ENCODE assay signal across 8 mouse cellular contexts in genomic region chr10:12964151-12965075, GRCm38 (mm10). TPM values are rescaled to one million over a fixed set of nuclear protein-coding genes. Genes with fewer than 3 reads are reported as not detected.
DNase-seq lines count a peak whose midpoint lies in the region; ATAC-seq and TF ChIP-seq lines count a peak whose summit lies in the region.

Stx11 (minus strand) TSS chr10:12964298.

- TF ChIP-seq EP300 in ES-Bruce4 (IDR thresholded peaks at IDR 0.05; ENCODE audit: insufficient read depth, low read depth, low read length), result 0 out of 2 replicates have a peak, but pooled peaks have one; percentile 13

- peak; percentile 95 for ATAC-seq in embryonic facial prominence, embryonic 14.5 days (ENCODE audit: low read depth)
- peak; percentile 83 for ATAC-seq in heart, embryonic 14.5 days (ENCODE audit: insufficient number of reproducible peaks, insufficient read depth, low FRiP score, low read depth)

- no peak for TF ChIP-seq CTCF in ES-Bruce4 (IDR thresholded peaks at IDR 0.05; ENCODE audit: low read depth, low read length)
- no peak for TF ChIP-seq CTCF in small intestine, adult 2 months (IDR thresholded peaks at IDR 0.05; ENCODE audit: extremely low read depth, insufficient read length, insufficient replicate concordance, low read depth, low read length)

- no peaks in the 10 kb centered on the region for H3K36me3 ChIP-seq in ES-Bruce4 (ENCODE audit: control insufficient read depth, insufficient read depth, low read length, poor library complexity, severe bottlenecking)
- no peaks in the 10 kb centered on the region for H3K36me3 ChIP-seq in embryonic facial prominence, embryonic 14.5 days (ENCODE audit: control insufficient read depth, insufficient read depth, low read length)
- H3K36me3 ChIP-seq in heart, embryonic 14.5 days (ENCODE audit: control insufficient read depth, insufficient read depth, low read length), result no peaks in the 10 kb centered on the region
- peaks cover 32% of the 10 kb centered on the region for H3K36me3 ChIP-seq in megakaryocyte, embryonic 14.5 days (replicated peaks; ENCODE audit: low read length)
- no peaks in the 10 kb centered on the region for H3K36me3 ChIP-seq in small intestine, adult 2 months (ENCODE audit: control insufficient read depth, insufficient read depth, low read length)

- DNase-seq in adrenal gland, postnatal 4 days (ENCODE audit: low spot score in 2 of 2), result peak; percentile 29 to 32
- peak; percentile 77 for DNase-seq in embryonic facial prominence, embryonic 14.5 days (ENCODE audit: low spot score)
- DNase-seq in kidney, postnatal 10 days, result peak; percentile 83
- no peak for DNase-seq in layer of hippocampus, adult 8-10 months (ENCODE audit: low spot score in 2 of 2)

- no peak within 1 kb of the TSS for H3K27ac ChIP-seq in ES-Bruce4 (ENCODE audit: insufficient read depth, low read length)
- H3K27ac ChIP-seq in embryonic facial prominence, embryonic 14.5 days (replicated peaks; ENCODE audit: low read depth, low read length), result no peak within 1 kb of the TSS
- no peak within 1 kb of the TSS for H3K27ac ChIP-seq in heart, embryonic 14.5 days (replicated peaks in 1 of 2; ENCODE audit: control insufficient read depth in 1 of 2, insufficient read depth in 1 of 2, low read depth in 2 of 2, low read length in 2 of 2)
- H3K27ac ChIP-seq in small intestine, adult 2 months (ENCODE audit: insufficient read depth, low read depth, low read length), result peak within 1 kb of the TSS; percentile 29; the same call in 1 of the 2 replicates

- WGBS in embryonic facial prominence, embryonic 14.5 days, result 7% methylated on average over 23 of the region's 56 CpGs
- WGBS in heart, embryonic 14.5 days, result 4% methylated on average over 52 of the region's 56 CpGs
- 5% methylated on average over 56 of the region's 56 CpGs for WGBS in small intestine, adult 2 months

- peak within 1 kb of the TSS; percentile 83 for H3K4me2 ChIP-seq in embryonic facial prominence, embryonic 14.5 days (ENCODE audit: low read depth, low read length)
- H3K4me2 ChIP-seq in heart, embryonic 14.5 days (ENCODE audit: low read length), result peak within 1 kb of the TSS; percentile 67

- H3K9me3 ChIP-seq in ES-Bruce4 (replicated peaks; ENCODE audit: control insufficient read depth, insufficient read depth, low read length, poor library complexity, severe bottlenecking), result no peaks in the 10 kb centered on the region
- no peaks in the 10 kb centered on the region for H3K9me3 ChIP-seq in embryonic facial prominence, embryonic 14.5 days (ENCODE audit: control insufficient read depth, low read length)
- H3K9me3 ChIP-seq in heart, embryonic 14.5 days (ENCODE audit: control insufficient read depth, low read length), result no peaks in the 10 kb centered on the region
- peaks cover 3% of the 10 kb centered on the region; the same call in 1 of the 2 replicates for H3K9me3 ChIP-seq in megakaryocyte, embryonic 14.5 days

- H3K4me3 ChIP-seq in ES-Bruce4 (ENCODE audit: low read depth, low read length), result peak within 1 kb of the TSS; percentile 72
- H3K4me3 ChIP-seq in embryonic facial prominence, embryonic 14.5 days (ENCODE audit: low read depth, low read length), result peak within 1 kb of the TSS; percentile 72
- H3K4me3 ChIP-seq in heart, embryonic 14.5 days (ENCODE audit: control insufficient read depth in 1 of 2, insufficient read depth in 1 of 2, low read depth in 1 of 2, low read length in 2 of 2), result peak within 1 kb of the TSS; percentile 56 to 84
- H3K4me3 ChIP-seq in megakaryocyte, embryonic 14.5 days (replicated peaks), result peak within 1 kb of the TSS; percentile 96
- H3K4me3 ChIP-seq in small intestine, adult 2 months (ENCODE audit: low read depth, low read length), result peak within 1 kb of the TSS; percentile 97

- no peak for TF ChIP-seq POLR2A in ES-Bruce4 (IDR thresholded peaks at IDR 0.05; ENCODE audit: insufficient read depth, low read length)
- TF ChIP-seq POLR2A in small intestine, adult 2 months (IDR thresholded peaks at IDR 0.05; ENCODE audit: low read depth, low read length), result no peak

- H3K9ac ChIP-seq in ES-Bruce4 (ENCODE audit: low read depth, poor library complexity, severe bottlenecking), result 0 out of 2 replicates have a peak within 1 kb of the TSS, but pooled peaks have one; percentile 12
- peak within 1 kb of the TSS; percentile 64 for H3K9ac ChIP-seq in embryonic facial prominence, embryonic 14.5 days (ENCODE audit: low read depth, low read length)
- H3K9ac ChIP-seq in heart, embryonic 14.5 days (ENCODE audit: low read length), result peak within 1 kb of the TSS; percentile 61

- H3K4me1 ChIP-seq in ES-Bruce4 (ENCODE audit: control insufficient read depth, insufficient read depth, low read length), result no peaks in the 10 kb centered on the region
- 0 out of 2 replicates have a peak, but pooled peaks cover 4% of the 10 kb centered on the region for H3K4me1 ChIP-seq in embryonic facial prominence, embryonic 14.5 days (ENCODE audit: control insufficient read depth, insufficient read depth, low read length)
- no peaks in the 10 kb centered on the region for H3K4me1 ChIP-seq in heart, embryonic 14.5 days (ENCODE audit: control insufficient read depth in 2 of 2, insufficient read depth in 2 of 2, low read length in 2 of 2)
- peaks cover 63% of the 10 kb centered on the region for H3K4me1 ChIP-seq in megakaryocyte, embryonic 14.5 days
- H3K4me1 ChIP-seq in small intestine, adult 2 months (ENCODE audit: control insufficient read depth, insufficient read depth, insufficient read length, low read length), result no peaks in the 10 kb centered on the region; the same call in 1 of the 2 replicates

- no peaks in the 10 kb centered on the region for H3K27me3 ChIP-seq in ES-Bruce4 (ENCODE audit: control insufficient read depth, insufficient read depth, low read length, poor library complexity, severe bottlenecking)
- H3K27me3 ChIP-seq in embryonic facial prominence, embryonic 14.5 days (replicated peaks; ENCODE audit: control insufficient read depth, insufficient read depth, low read length), result no peaks in the 10 kb centered on the region
- no peaks in the 10 kb centered on the region for H3K27me3 ChIP-seq in heart, embryonic 14.5 days (ENCODE audit: control insufficient read depth, insufficient read depth, low read length)
- H3K27me3 ChIP-seq in megakaryocyte, embryonic 14.5 days (replicated peaks), result no peaks in the 10 kb centered on the region
- H3K27me3 ChIP-seq in small intestine, adult 2 months (ENCODE audit: control insufficient read depth, insufficient read depth, low read length), result no peaks in the 10 kb centered on the region

RNA-seq across cellular contexts. Expression of gene Stx11, which starts in this region (rescaled TPM):
- 2.1 and 5.0 TPM in 2 replicates for polyA plus RNA-seq in ES-Bruce4 (2011; ENCODE audit: insufficient read depth, insufficient read length, low read depth, missing spikeins)
- total RNA-seq in adrenal gland, postnatal 4 days (2021), result 1 to 10 TPM; 8.4 to 9.7 TPM
- 3.8 and 5.4 TPM in 2 replicates for polyA plus RNA-seq in embryonic facial prominence, embryonic 14.5 days (2014; fragmentation: Nextera tagmentation; extraction: Ambion mirVana)
- polyA plus RNA-seq in heart, embryonic 14.5 days (2014; fragmentation: Nextera tagmentation; extraction: Ambion mirVana), result 6.6 and 7.6 TPM in 2 replicates
- 35.2 and 81.5 TPM in 2 replicates for polyA plus RNA-seq in megakaryocyte, embryonic 14.5 days (2012; ENCODE audit: insufficient read depth, low replicate concordance)
- 1.6 and 3.3 TPM in 2 replicates for polyA plus RNA-seq in small intestine, adult 2 months (2012; rRNA removed)
- total RNA-seq in layer of hippocampus, adult 8-10 months (2022), result under 1 TPM; 0.13 to 0.61 (median 0.26) TPM

Comparison
In these comparisons a context has a peak if more than half of its experiments do, and no peak if none do; other contexts are left out.
1. RNA of gene Stx11 (total RNA-seq): 8.4 to 9.7 TPM in adrenal gland, postnatal 4 days; 0.13 to 0.61 TPM in layer of hippocampus, adult 8-10 months; every median in the first group is over 4 times any median in the second.
2. H3K9ac ChIP-seq: peak in every context shown above with its lines; median percentile 64 in embryonic facial prominence, embryonic 14.5 days; 61 in heart, embryonic 14.5 days; 12 in ES-Bruce4.
3. DNase-seq: peak in adrenal gland, postnatal 4 days (2 of 2), embryonic facial prominence, embryonic 14.5 days (single experiment) and kidney, postnatal 10 days (single experiment); none in layer of hippocampus, adult 8-10 months (0 of 2).
4. Peak in every context shown above with its lines, with median percentiles within 50 percentile points of each other: H3K4me3 ChIP-seq.